Mouse (Mus musculus) yolk sac, embryonic 10.5 days (tissue): ENCODE measurements around the gene Ccdc6.
A peak's percentile ranks its signal among the peaks of the same experiment; 100 is the strongest.

Experiments used
- DNase-seq: peaks from one replicate; pipeline ENCODE4 v3.0.0-alpha.2; 2017; ENCODE audit warnings: low spot score

Gene Ccdc6

DNA sequence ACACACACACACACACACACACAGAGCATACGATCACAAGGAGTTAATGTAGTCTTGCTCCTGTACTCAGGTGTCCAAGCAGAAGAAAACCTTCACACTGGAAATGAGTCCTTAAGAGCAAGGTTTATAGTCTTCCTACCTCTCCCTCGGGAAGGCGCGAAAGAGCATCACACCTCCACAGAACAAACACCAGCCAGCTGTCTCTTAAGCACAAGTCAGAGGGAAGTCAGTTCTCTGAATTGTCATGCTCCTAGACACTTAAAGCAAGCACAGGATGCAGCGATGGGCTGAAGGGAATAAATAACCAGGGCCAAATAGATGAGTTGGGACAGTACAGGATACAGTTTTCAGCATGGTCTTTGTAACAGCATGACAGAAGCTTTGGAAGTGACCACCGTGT is 35.8 kb downstream of the Ccdc6 start:
- DNase-seq = no peak

DNA sequence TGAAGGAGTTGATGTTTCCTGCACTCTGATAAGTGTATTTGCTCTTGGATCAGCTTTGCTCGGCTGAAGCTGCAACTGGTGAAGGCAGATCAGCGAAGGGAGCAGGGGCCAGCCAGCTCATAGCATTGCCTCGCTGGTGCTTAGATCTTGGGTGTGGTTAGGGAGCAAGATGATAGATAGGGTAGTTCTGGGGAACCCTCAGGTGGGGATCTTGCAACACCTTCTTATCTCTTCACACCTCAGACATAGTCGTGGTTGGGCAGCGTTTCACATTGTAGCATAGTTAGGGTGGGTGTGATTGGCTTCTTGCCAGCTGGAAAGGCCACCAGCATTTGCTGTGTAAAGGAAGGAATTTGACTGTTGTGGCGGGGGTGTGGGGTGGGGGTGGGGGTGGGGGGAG is 36.3 kb downstream of the Ccdc6 start:
- DNase-seq = peak; percentile 53

DNA sequence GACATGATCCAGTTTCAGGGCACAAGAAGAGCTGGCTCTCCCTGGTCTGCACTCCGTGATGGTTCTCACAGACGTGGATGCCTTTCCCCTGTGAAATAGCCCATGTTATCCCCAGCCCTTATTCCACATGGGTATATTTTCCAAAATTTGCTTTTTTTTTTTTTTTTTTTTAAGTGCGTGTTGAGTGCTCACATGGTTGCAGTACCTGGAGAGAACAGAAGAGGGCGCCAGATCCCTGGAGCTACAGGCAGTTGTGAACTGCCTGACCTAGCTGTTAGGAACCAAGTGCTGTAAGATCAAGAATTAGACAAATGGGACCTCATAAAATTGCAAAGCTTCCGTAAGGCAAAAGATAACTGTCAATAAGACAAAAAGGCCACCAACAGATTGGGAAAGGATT is 38.8 kb downstream of the Ccdc6 start:
- no peak for DNase-seq

- no peak for DNase-seq
Measured at GRCm38 (mm10) chr10:70137652-70138051, 40.7 kb downstream of the Ccdc6 start.

- DNase-seq = no peak
Measured at GRCm38 (mm10) chr10:70138150-70138549, 41.2 kb downstream of the Ccdc6 start.

DNA sequence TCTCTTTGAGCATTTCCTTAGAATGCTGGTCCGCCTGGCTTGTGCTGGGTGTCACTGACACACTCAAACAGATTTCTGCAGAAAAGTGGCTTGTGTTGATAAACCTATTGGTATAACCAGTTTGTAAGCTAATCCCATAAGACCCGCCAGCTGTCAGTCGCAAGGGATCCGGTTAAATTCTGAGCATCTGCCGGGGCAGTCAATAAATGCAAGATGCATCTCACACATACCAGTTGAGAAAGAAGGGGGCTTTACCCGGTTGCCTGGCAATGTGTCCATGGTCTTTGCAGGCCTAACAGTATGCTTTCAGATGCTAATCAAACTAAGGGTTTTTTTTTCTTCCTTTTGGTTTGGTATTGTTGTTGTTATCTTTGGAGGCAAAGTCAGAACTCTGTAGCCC is 42.4 kb downstream of the Ccdc6 start:
- no peak for DNase-seq

GRCm38 (mm10) chr10:70140414-70140813 is 43.5 kb downstream of the Ccdc6 start:
- no peak for DNase-seq

DNA sequence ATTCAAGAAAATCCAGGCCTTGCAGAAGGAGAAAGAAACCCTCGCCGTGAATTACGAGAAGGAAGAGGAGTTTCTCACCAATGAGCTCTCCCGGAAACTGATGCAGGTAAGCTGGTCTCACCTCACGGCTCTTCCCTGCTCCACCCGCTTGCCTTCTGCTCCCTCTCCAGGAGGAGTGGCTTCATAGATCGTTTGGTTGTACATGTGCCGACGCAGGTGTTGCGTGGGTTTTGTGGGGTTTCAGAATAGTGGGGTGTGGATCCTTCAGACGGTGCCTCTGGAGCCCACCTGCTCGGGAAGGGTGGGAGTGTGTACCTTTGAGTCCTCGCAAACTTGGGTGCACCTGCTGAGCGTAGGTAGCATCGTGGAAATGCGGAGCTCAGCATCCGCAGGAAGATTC is 45.7 kb downstream of the Ccdc6 start:
- DNase-seq = no peak

GRCm38 (mm10) chr10:70144004-70144557 is 47.2 kb downstream of the Ccdc6 start:
- DNase-seq = no peak

GRCm38 (mm10) chr10:70145873-70146272 is 49.0 kb downstream of the Ccdc6 start:
- DNase-seq = no peak

GRCm38 (mm10) chr10:70149093-70149492 is 52.2 kb downstream of the Ccdc6 start:
- DNase-seq = no peak

DNA sequence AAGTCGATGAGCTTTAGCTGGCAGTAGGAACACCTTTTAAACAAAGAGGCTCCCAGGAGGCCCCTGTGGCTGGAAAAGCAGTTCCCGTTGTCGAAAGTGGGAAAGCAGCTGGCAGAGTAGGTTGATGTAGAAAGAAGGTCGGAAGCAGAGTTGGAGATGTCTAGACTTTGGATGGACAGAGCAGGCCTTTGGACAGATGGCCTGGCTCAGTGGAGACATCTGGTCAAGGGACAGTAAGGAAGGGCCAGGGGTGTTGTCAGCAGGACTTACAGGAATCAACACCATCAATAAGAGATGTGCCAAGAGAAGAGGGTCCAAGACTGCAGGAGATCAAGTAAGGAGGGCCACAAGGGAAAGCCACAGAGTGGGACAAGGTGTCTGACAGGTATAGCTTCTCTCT is 53.4 kb downstream of the Ccdc6 start:
- DNase-seq = no peak

DNA sequence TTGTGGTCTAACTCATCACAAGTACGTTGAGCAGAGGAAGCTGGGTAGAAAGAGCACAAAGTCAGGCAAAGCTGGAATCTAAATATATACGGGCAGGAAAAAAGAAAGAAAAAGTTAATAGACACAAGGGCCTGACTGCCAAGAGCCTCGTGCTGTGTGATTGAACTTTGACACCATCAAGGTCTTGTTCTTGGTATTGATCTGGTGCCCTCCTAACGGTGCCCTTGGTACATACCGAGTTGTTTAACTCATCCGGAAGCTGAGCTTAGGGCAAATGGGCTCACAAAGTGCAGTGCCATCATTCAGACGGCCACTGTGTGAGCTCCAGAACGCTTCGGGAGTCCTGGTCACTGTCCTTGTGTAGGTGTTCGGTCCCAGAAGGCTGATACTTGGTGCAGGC is 54.2 kb downstream of the Ccdc6 start:
- no peak for DNase-seq

- DNase-seq = no peak
Measured at GRCm38 (mm10) chr10:70152190-70152743, 55.3 kb downstream of the Ccdc6 start.

DNA sequence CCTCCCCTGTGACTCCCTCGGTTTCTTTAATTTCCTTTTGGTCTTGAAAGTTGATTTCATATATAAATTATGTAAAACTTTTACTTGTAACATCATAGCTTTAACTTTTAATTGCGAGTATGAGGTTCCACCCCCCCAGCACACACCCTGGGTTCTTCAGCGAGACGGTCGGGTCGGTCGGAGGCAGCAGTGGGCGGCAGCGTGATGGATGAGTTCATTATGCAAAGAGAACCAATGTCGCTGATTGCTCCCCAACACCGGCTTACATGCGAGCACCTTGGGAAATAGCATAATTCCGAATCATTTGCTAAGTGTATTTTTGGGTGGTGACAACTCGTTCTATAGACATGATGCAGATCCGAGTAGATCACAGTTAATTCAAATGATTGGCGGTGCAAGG is 56.9 kb downstream of the Ccdc6 start:
- DNase-seq = no peak

DNA sequence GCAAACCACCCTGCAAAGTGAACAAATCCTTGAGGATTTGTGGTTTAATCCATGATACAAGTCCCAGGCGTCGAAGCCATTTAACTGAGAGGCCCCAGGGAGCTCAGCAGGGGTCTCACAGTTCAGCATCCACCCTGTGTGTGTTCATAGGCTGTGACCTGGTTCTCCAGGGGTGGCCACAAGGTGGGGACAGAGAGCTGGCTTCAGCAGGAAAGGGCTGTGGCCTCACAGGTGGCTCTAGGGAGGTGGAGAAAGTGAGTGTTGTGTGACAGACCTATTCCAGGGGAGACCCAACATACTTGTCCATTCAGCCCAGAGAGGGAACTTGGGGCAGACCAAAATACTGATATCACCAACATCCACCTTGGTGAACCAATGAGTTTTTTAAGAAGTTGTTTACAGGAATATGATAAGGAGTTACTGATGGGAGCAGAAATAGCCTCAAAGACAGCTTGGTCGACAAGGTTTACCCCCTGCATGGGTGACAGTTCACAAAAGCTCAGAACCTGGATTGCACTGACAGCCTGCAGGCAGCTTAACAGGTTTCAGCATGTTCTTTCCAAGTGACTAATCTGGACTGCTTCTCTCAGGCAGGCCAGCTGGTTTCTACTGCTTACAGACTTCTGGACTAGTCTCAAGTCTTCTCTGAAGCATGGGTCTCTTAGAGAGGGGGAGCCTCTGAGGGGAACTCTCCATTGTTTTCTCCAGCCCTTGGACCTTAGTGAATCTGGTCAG is 59.7 kb downstream of the Ccdc6 start:
- DNase-seq = no peak

GRCm38 (mm10) chr10:70159651-70160320 is 62.9 kb downstream of the Ccdc6 start:
- no peak for DNase-seq

DNA sequence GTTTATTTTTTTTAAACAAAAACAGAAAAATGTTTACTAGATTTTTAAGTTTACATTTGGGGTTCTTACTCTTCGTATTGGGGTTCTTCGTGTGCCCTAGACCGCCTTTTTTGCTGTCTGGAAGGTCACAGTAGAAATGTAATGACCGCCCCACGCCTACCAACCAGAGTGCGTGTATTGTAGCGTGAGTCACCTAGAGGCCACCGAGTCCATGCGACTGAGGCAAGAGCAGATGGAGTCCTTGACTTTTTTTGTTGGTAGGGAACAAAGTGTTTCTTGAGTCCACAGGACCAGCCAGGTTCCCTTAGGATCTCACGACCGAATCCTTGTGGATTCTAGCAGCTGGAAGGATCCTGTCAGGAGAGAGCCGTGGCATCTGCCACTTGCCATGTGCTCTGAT is 63.9 kb downstream of the Ccdc6 start:
- no peak for DNase-seq

DNA sequence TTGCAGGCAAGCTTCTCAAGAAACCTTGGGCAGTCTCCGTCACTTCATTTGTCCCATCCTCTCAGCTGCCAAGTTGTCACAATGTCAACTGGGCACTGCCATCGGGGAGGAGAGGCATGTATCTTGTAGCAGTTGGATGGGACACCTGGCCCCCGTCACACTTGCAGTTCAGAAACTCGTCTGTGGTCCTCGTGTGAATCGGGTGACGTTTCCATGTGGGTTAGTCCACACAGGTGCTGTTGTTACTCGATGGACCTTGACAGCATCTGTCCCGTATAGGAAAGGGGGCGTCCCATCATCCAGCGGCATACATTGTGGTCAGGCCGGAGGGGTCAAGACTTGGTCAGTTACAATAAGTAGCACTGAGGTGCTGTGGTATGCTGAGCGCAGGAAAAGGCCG is 64.6 kb downstream of the Ccdc6 start:
- DNase-seq = no peak

DNA sequence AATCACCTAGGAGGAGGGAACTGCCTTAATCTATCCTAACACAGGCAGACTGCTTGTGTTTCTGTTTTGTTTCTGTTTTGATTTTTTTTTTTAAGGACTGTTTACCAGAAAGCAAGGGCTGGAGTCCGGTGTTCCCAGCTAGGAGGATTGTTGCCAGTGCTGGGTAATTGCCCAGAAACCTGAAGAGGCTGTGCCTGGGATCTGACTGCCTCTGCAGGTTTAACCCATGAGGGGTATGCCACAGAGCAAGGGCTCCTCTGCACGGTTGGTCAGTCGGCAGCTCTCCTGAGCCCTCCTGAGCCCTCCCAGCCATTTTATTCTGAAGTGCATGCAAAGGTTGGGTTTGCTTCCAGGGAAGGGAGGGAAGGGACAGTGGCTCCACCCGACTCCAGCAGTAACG is 66.8 kb downstream of the Ccdc6 start:
- DNase-seq = no peak

- no peak for DNase-seq
Measured at GRCm38 (mm10) chr10:70165877-70166276, 69.0 kb downstream of the Ccdc6 start.

DNA sequence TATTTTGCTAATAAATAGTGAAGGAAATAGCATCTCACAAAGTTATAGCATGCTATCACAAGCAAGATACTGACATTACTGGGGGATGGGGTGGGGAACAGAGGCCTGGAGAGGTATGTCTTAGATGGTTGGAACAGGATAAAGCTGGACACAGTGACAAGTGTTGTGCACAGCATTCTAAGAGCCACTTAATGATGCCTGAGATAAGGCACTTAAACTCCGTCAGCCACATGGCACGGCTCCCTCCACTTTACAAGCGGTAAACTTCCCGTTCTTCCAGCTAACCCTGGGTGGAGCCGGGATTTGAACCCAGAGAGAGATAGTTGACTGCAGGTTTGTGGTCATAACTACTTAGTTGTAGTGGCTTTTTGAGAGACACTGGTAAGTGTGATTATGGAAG is 69.5 kb downstream of the Ccdc6 start:
- no peak for DNase-seq

- DNase-seq = no peak
Measured at GRCm38 (mm10) chr10:70167625-70168024, 70.7 kb downstream of the Ccdc6 start.
